Comparison of ENCODE assay signal across 23 mouse cellular contexts in the genomic region with DNA sequence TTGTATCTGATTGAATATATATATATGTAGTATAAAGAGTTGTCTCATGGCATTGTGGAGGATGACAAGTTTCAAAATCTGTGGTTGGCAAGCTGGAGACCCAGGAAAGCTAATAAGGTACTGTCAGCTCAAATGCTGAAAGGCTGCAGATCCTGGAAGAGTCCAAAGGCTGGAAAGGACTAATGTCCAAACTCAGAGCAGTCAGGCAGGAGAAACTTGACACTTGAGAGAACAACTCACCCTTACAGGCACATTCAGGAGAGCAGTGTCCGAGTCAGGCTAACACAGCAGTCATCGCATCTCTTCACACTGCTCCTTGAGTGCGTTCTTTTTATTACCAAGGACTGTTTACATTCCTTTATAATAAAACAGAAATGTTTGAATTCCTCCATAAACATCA. TPM values are rescaled to one million over a fixed set of nuclear protein-coding genes. Genes with fewer than 3 reads are reported as not detected.
A peak's percentile ranks its signal among the peaks of the same experiment; 100 is the strongest.
DNase-seq lines count a peak whose midpoint lies in the region; ATAC-seq lines count a peak whose summit lies in the region.
"Had no signal": no experiment of that assay in that cellular context is flagged by ENCODE, and none has a peak within 500 bp of the region (broad histone marks: within the 10 kb centered on the region; RNA-seq: fewer than 3 reads in every experiment).

No protein-coding gene starts in this region.

- no peaks in the 10 kb centered on the region for H3K27me3 ChIP-seq in forebrain, embryonic 10.5 days (ENCODE audit: poor library complexity, severe bottlenecking)
- no peaks in the 10 kb centered on the region for H3K27me3 ChIP-seq in forebrain, embryonic 16.5 days (replicated peaks; ENCODE audit: control insufficient read depth, insufficient read depth, low read length)
- no peaks in the 10 kb centered on the region for H3K27me3 ChIP-seq in forebrain, embryonic 13.5 days
- H3K27me3 ChIP-seq: limb, embryonic 15.5 days; midbrain, embryonic 12.5 days; neural tube, embryonic 15.5 days had no signal

- H3K4me1 ChIP-seq in forebrain, embryonic 10.5 days, result peaks cover 27% of the 10 kb centered on the region
- peaks cover 11% of the 10 kb centered on the region for H3K4me1 ChIP-seq in forebrain, embryonic 16.5 days (replicated peaks; ENCODE audit: control insufficient read depth, insufficient read depth, low read length)
- peaks cover 30% of the 10 kb centered on the region for H3K4me1 ChIP-seq in forebrain, embryonic 13.5 days

- H3K36me3 ChIP-seq in forebrain, embryonic 10.5 days (replicated peaks), result no peaks in the 10 kb centered on the region
- H3K36me3 ChIP-seq in forebrain, embryonic 16.5 days (ENCODE audit: control insufficient read depth, insufficient read depth), result no peaks in the 10 kb centered on the region
- no peaks in the 10 kb centered on the region for H3K36me3 ChIP-seq in forebrain, embryonic 13.5 days (ENCODE audit: poor library complexity, severe bottlenecking)
- H3K36me3 ChIP-seq: heart, embryonic 10.5 days; limb, embryonic 15.5 days; midbrain, embryonic 12.5 days; neural tube, embryonic 15.5 days had no signal

- no peak overlapping the region for H3K4me2 ChIP-seq in forebrain, embryonic 16.5 days (ENCODE audit: low read length)
- H3K4me2 ChIP-seq in forebrain, embryonic 13.5 days, result no peak overlapping the region
- H3K4me2 ChIP-seq: hindbrain, embryonic 14.5 days; limb, embryonic 15.5 days; midbrain, embryonic 12.5 days; neural tube, embryonic 15.5 days had no signal

- no peak for DNase-seq in forebrain, embryonic 10.5 days (ENCODE audit: extremely low spot score, low spot score)
- peak; percentile 33 to 41 for DNase-seq in kidney, adult 8-10 months
- DNase-seq in kidney, postnatal 4 days, result no peak
- peak; percentile 40 for DNase-seq in kidney, postnatal 14 days
- no peak for DNase-seq in cerebellum, adult 18-20 months
- no peak for DNase-seq in frontal cortex, postnatal 14 days (ENCODE audit: low spot score in 2 of 2)
- DNase-seq: adrenal gland, adult 8-10 months; cerebellum, adult 9-10 months; heart, postnatal 4 days; left cerebral cortex, postnatal 4 days; thymus, adult 18-20 months; thymus, postnatal 4 days had no signal

- no peak overlapping the region for H3K4me3 ChIP-seq in forebrain, embryonic 10.5 days
- no peak overlapping the region for H3K4me3 ChIP-seq in forebrain, embryonic 16.5 days (replicated peaks; ENCODE audit: low read length)
- no peak overlapping the region for H3K4me3 ChIP-seq in forebrain, embryonic 13.5 days
- H3K4me3 ChIP-seq: heart, embryonic 10.5 days; left cerebral cortex, adult 2 months; limb, embryonic 15.5 days; midbrain, embryonic 12.5 days; neural tube, embryonic 15.5 days had no signal

- H3K9ac ChIP-seq in forebrain, embryonic 16.5 days (replicated peaks; ENCODE audit: low read depth, low read length), result no peak overlapping the region
- no peak overlapping the region for H3K9ac ChIP-seq in forebrain, embryonic 13.5 days
- H3K9ac ChIP-seq: hindbrain, embryonic 14.5 days; limb, embryonic 15.5 days; liver, embryonic 14.5 days; midbrain, embryonic 12.5 days; neural tube, embryonic 15.5 days had no signal

- H3K9me3 ChIP-seq in forebrain, embryonic 10.5 days, result no peaks in the 10 kb centered on the region
- no peaks in the 10 kb centered on the region for H3K9me3 ChIP-seq in forebrain, embryonic 16.5 days (ENCODE audit: control insufficient read depth, low read length)
- H3K9me3 ChIP-seq in forebrain, embryonic 13.5 days (replicated peaks), result no peaks in the 10 kb centered on the region
- H3K9me3 ChIP-seq: heart, embryonic 10.5 days; limb, embryonic 15.5 days; midbrain, embryonic 12.5 days; neural tube, embryonic 15.5 days had no signal

- WGBS in forebrain, embryonic 10.5 days, result 64% methylated on average over 3 of the region's 3 CpGs
- WGBS in forebrain, embryonic 16.5 days, result 30% methylated on average over 3 of the region's 3 CpGs
- 45% methylated on average over 3 of the region's 3 CpGs for WGBS in forebrain, embryonic 13.5 days

- H3K27ac ChIP-seq in forebrain, embryonic 10.5 days, result peak overlapping the region; percentile 58; the same call in 1 of the 2 replicates
- no peak overlapping the region for H3K27ac ChIP-seq in forebrain, embryonic 16.5 days (ENCODE audit: low read length)
- no peak overlapping the region for H3K27ac ChIP-seq in forebrain, embryonic 13.5 days
- H3K27ac ChIP-seq: heart, embryonic 10.5 days; hindbrain, embryonic 14.5 days; left cerebral cortex, adult 2 months; limb, embryonic 15.5 days; liver, embryonic 14.5 days; midbrain, embryonic 12.5 days; neural tube, embryonic 15.5 days had no signal

- no peak for ATAC-seq in forebrain, embryonic 16.5 days
- ATAC-seq in forebrain, embryonic 13.5 days, result peak; percentile 22; the same call in 1 of the 2 replicates
- ATAC-seq: activated CD4-positive, CD25-positive, alpha-beta regulatory T cell, adult 4 months; inflammation-experienced regulatory T-cells, adult 6 months had no signal

RNA-seq across cellular contexts. Expression of gene Fam129a, which starts 56.2 kb away (rescaled TPM):
- 0.46 and 0.59 TPM in 2 replicates for polyA plus RNA-seq in forebrain, embryonic 10.5 days (2016; fragmentation: Nextera tagmentation; extraction: Ambion mirVana)
- polyA plus RNA-seq in forebrain, embryonic 16.5 days (2015; fragmentation: Nextera tagmentation; extraction: Ambion mirVana), result 0.68 and 0.88 TPM in 2 replicates
- 1.3 and 1.9 TPM in 2 replicates for polyA plus RNA-seq in forebrain, embryonic 13.5 days (2015; fragmentation: Nextera tagmentation; extraction: Ambion mirVana)

Comparison
In these comparisons a context has a peak if more than half of its experiments do, and no peak if none do; other contexts are left out.
1. DNase-seq: peak in kidney, adult 8-10 months (2 of 2) and kidney, postnatal 14 days (single experiment); none in forebrain, embryonic 10.5 days (single experiment), kidney, postnatal 4 days (0 of 2), cerebellum, adult 18-20 months (0 of 2) and frontal cortex, postnatal 14 days (0 of 2).